Mouse (Mus musculus) hindbrain, embryonic 15.5 days (tissue): ENCODE measurements around the gene Gm37240. TPM values are rescaled to one million over a fixed set of nuclear protein-coding genes. Genes with fewer than 3 reads are reported as not detected.

Experiments
- ATAC-seq: fragments of 200-750 bp; cut with Nextera tagmentation; 2 replicates; pipeline ENCODE4 v1.8.0; 2017; ENCODE audit warnings: low read depth, moderate number of reproducible peaks, moderate TSS enrichment; ENCODE audit not compliant: low FRiP score
- H3K27ac ChIP-seq: fragments of 300-500 bp; sonication (generic); replicated peaks from 2 replicates; pipeline ENCODE4 v1.5.1; 2015; ENCODE audit warnings: mild to moderate bottlenecking, inconsistent platforms
- H3K27me3 ChIP-seq: fragments of 300-500 bp; sonication (generic); 2 replicates; pipeline ENCODE4 v1.6.1; 2015; ENCODE audit warnings: control low read depth, inconsistent platforms
- H3K36me3 ChIP-seq: fragments of 300-500 bp; sonication (generic); 2 replicates; pipeline ENCODE4 v1.6.1; 2015; ENCODE audit warnings: control low read depth, inconsistent platforms
- H3K4me1 ChIP-seq: fragments of 300-500 bp; sonication (generic); replicated peaks from 2 replicates; pipeline ENCODE4 v1.6.1; 2015; ENCODE audit warnings: control low read depth, inconsistent platforms
- H3K4me2 ChIP-seq: fragments of 300-500 bp; sonication (generic); 2 replicates; pipeline ENCODE4 v1.6.1; 2015; ENCODE audit warnings: moderate library complexity, mild to moderate bottlenecking, inconsistent platforms
- H3K4me3 ChIP-seq: fragments of 300-500 bp; sonication (generic); 2 replicates; pipeline ENCODE4 v1.5.1; 2015; ENCODE audit warnings: mild to moderate bottlenecking, inconsistent platforms
- H3K9ac ChIP-seq: fragments of 300-500 bp; sonication (generic); 2 replicates; pipeline ENCODE4 v1.6.1; 2015; ENCODE audit warnings: inconsistent platforms
- H3K9me3 ChIP-seq: fragments of 300-500 bp; sonication (generic); 2 replicates; pipeline ENCODE4 v1.6.1; 2016; ENCODE audit warnings: control low read depth, inconsistent platforms
- WGBS: fragments of 180-500 bp; shearing (Covaris S2); methylation state at CpG from one replicate; pipeline ENCODE4 v1.1.7; 2015; 5-methylcytosine and 5-hydroxymethylcytosine counted together
- microRNA counts: library from miRNA; unstranded; fragments of <30 nt; microRNA quantifications from one replicate; lab custom pipeline; 2016
- microRNA-seq: library from miRNA; unstranded; fragments of <30 nt; microRNA quantifications from one replicate; pipeline ENCODE4, GENCODE M21; 2016
- polyA plus RNA-seq: library from polyadenylated mRNA; unstranded; fragments of >200 nt; fragmentation: Nextera tagmentation; extraction: Ambion mirVana; gene quantifications from 2 replicates; pipeline ENCODE4 v1.2.1, GENCODE M21; 2015

Gm37240 gene
- polyA plus RNA-seq, 1 experiment from 2014 or later = 0.87 TPM

DNA sequence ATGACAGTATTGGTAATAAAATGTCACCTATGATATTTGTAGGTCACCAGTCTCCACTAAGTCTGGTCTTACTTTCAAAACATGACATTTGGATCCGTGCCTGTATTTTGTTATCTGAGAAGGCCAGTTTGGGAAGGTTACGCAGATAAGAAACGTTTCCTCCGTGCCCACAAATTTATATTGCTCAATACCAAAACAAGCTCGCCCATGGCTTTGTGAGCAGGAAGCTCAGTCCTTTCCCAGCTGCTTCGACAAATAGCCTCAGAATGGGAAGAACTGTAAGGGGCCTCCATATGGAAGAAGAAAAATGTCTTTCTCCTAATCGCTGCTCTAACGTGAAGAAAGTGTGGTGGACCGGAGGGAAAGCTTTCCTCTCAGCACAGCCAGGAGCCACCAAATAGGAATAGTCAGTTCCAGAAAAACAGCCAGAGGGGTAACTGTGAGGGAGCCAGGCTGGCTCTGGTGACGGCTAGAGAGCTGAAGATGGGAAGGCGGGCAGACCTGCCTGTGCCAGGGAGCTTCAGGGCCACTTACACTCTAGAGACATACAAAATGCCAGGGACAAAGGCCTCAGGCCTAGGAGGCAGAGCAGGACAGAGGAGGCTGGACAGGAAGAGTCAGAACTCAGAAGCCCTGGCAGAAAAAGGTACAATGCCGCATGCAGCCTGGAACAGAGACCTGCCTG is 1431.4 kb downstream of the Gm37240 start:
- Histone ChIP-seq H3K4me1 (0 out of 2 replicates have a peak, but pooled peaks cover 6% of the 10 kb centered on the region), H3K4me3 (no peak overlapping the region), H3K36me3 (no peaks in the 10 kb centered on the region), H3K4me2 (no peak overlapping the region), H3K27me3 (no peaks in the 10 kb centered on the region), H3K9me3 (no peaks in the 10 kb centered on the region), H3K9ac (no peak overlapping the region), H3K27ac (no peak overlapping the region)
- WGBS = 76% methylated on average over 12 of the region's 12 CpGs
- no peak for ATAC-seq

DNA sequence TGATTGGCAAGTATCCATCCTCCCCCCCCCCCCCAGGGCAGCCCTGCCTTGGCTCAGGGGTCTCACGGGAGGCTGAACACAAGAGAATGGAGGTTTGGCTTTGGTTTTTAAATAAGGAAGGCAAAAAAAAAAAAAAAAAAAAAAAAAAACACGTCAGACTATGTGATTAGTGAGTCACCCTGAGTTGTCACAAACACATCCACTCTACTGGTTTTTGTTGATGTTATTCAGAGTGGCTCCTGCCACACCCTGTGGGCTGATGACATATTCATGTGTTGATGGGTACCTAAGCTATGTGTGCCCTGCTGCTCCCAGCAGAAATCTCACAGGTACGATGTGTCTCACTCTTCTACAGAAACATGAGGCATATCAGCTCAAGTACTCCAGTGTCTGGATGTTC is 1436.7 kb downstream of the Gm37240 start:
- Histone ChIP-seq H3K27ac (no peak overlapping the region), H3K27me3 (no peaks in the 10 kb centered on the region), H3K9ac (no peak overlapping the region), H3K36me3 (no peaks in the 10 kb centered on the region), H3K4me2 (no peak overlapping the region), H3K9me3 (no peaks in the 10 kb centered on the region), H3K4me1 (no peaks in the 10 kb centered on the region), H3K4me3 (no peak overlapping the region)
- ATAC-seq = no peak
- 71% methylated on average over 3 of the region's 3 CpGs for WGBS

DNA sequence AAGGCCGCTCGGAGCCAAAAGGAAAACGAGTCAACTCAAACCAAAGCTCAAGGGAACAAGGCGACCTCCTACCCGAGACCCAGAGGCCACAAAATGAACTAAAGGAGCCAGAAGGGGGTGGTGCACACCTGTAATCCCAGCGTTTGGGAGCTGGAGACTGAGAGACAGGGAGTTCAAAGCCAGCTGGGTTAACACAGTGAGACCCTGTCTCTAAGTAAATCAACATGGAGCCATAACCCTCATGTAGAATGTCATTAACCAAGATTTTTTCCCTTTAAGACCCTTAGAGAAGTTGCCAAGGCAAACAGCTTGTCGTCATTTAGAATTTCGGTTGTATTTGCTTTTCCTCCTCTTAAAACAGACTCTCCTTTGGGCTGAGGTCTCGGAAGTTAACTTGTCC is 1438.3 kb downstream of the Gm37240 start:
- no peak for ATAC-seq
- H3K4me3 ChIP-seq = no peak overlapping the region
- 87% methylated on average over 9 of the region's 9 CpGs for WGBS
- H3K27ac ChIP-seq = no peak overlapping the region
- no peaks in the 10 kb centered on the region for H3K9me3 ChIP-seq
- no peaks in the 10 kb centered on the region for H3K27me3 ChIP-seq
- no peak overlapping the region for H3K4me2 ChIP-seq
- H3K4me1 ChIP-seq = no peaks in the 10 kb centered on the region
- 0 out of 2 replicates have a peak, but pooled peaks cover 3% of the 10 kb centered on the region for H3K36me3 ChIP-seq
- no peak overlapping the region for H3K9ac ChIP-seq

DNA sequence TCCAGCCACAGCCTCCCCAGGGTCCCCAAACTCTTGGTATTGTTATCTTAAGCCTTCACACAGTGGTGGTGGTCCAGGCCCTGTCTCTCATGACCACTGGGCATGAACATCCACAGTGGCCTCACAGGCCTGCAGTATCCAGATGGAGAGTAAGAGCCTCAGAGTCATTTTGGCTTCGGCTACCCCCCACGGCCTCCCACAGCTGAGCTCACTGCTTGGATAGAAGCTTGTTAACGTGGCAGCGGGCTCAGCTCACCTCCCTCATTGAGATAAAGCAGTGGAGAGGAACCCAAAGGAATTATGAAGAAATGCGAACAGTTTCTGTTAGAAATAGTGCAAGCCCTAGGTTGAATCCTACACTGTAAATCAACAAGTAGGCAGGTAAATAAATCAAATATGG is 1439.5 kb downstream of the Gm37240 start:
- Histone ChIP-seq H3K4me3 (no peak overlapping the region), H3K4me2 (no peak overlapping the region), H3K9me3 (no peaks in the 10 kb centered on the region), H3K27me3 (no peaks in the 10 kb centered on the region), H3K9ac (no peak overlapping the region), H3K4me1 (no peaks in the 10 kb centered on the region), H3K36me3 (0 out of 2 replicates have a peak, but pooled peaks cover 3% of the 10 kb centered on the region), H3K27ac (no peak overlapping the region)
- WGBS = 62% methylated on average over 5 of the region's 5 CpGs
- no peak for ATAC-seq

MicroRNA genes within 50 kb of the gene (microRNA counts, 519-probe panel; counts per million panel counts)
- not detected for microRNA mmu-miR-466k (lab: Ali Mortazavi, UCI)

Small RNAs within 50 kb of the gene (microRNA-seq; reads per million reads assigned to microRNA genes)
- not detected for gene Mir466k

Other genes starting within 250 kb of the Gm37240 start
- 0.26 and 0.60 TPM in 2 replicates for gene Fam160a1, start 70.2 kb downstream of the Gm37240 start, polyA plus RNA-seq
- 0.21 and 0.24 TPM in 2 replicates for gene Glt28d2, start within 50 bp of the Gm37240 start, polyA plus RNA-seq
- 18.1 and 19.2 TPM in 2 replicates for gene Sh3d19, start 83.6 kb upstream of the Gm37240 start, polyA plus RNA-seq
- not detected in 2 replicates for gene Prss48, start 115.0 kb upstream of the Gm37240 start, polyA plus RNA-seq